Mouse (Mus musculus): ENCODE results near the gene Gm20924. TPM values are rescaled to one million over a fixed set of nuclear protein-coding genes. Genes with fewer than 3 reads are reported as not detected.
"Not testable (repeated sequence)": the region's sequence is repeated elsewhere in the genome, so short reads cannot be mapped to it uniquely, and the experiment has no call there.

Gm20924 gene
- not detected for total RNA-seq (2021)

GRCm38 (mm10) chrY:65207427-65207826 is at the start of gene Gm20924:
Gene Gm20924, minus strand, starts transcription at chrY:65207527.
- intact Hi-C loops (cut with DNase I); DNase-seq (ENCODE audit: low spot score in 2 of 2): not testable (repeated sequence)

Other genes with a start within 250 kb of the Gm20924 start
- gene Gm20736, start 170.2 kb upstream of the Gm20924 start, total RNA-seq (2021), result not detected